Mouse (Mus musculus): ENCODE measurements around the gene Clic1.

DNA sequence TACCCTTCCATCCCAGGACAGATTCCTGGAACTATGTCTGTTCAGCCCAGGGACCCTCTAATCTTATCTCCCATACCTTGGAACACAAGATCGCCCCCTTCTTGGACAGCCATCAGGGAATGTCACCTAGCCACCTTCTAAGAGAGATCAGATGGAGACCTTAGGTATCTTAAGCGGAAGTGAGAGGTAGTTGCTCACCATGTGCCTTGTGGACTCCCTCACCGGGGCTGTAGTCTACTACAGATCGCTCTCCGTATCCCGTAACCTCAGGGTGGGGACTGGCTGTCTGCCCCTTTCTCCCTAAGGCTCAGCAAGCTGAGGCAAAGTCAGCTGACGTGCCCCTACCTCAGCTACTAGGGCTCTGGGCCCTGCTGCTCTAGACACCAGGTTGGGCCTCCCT is 54.3 kb downstream of the Clic1 start:
- TF ChIP-seq SIN3A (IDR thresholded peaks at IDR 0.05; ENCODE audit: low read length), result no peak
- no peak for TF ChIP-seq ZMIZ1 (IDR thresholded peaks at IDR 0.05; ENCODE audit: low read depth, low read length)
- TF ChIP-seq HCFC1 (IDR thresholded peaks at IDR 0.05; ENCODE audit: low read depth, low read length), result no peak
- TF ChIP-seq CTCF (conservative IDR thresholded peaks at IDR 0.05 in 1 of 2, IDR thresholded peaks at IDR 0.05 in 1 of 2; ENCODE audit: low read depth in 2 of 2, low read length in 2 of 2), result no peak
- no peak for TF ChIP-seq E2F4 (IDR thresholded peaks at IDR 0.05; ENCODE audit: insufficient replicate concordance, low read depth, low read length)
- TF ChIP-seq EP300 (IDR thresholded peaks at IDR 0.05; ENCODE audit: low read length), result no peak
- TF ChIP-seq ZKSCAN1 (IDR thresholded peaks at IDR 0.05; ENCODE audit: borderline replicate concordance, low read depth, low read length), result no peak
- TF ChIP-seq POLR2A (IDR thresholded peaks at IDR 0.05; ENCODE audit: low read depth, low read length), result no peak
- no peak for TF ChIP-seq MEF2A (IDR thresholded peaks at IDR 0.05; ENCODE audit: borderline replicate concordance, low read depth, low read length)
- TF ChIP-seq MAX (IDR thresholded peaks at IDR 0.05; ENCODE audit: low read length), result no peak
- no peak for TF ChIP-seq SMC3 (IDR thresholded peaks at IDR 0.05; ENCODE audit: low read depth, low read length)
